Mouse (Mus musculus): ENCODE data around the gene Lamb3. TPM values are rescaled to one million over a fixed set of nuclear protein-coding genes. Genes with fewer than 3 reads are reported as not detected.

Lamb3 gene
- polyA plus RNA-seq, 1 experiment from 2014 or later: 6.7 TPM

DNA sequence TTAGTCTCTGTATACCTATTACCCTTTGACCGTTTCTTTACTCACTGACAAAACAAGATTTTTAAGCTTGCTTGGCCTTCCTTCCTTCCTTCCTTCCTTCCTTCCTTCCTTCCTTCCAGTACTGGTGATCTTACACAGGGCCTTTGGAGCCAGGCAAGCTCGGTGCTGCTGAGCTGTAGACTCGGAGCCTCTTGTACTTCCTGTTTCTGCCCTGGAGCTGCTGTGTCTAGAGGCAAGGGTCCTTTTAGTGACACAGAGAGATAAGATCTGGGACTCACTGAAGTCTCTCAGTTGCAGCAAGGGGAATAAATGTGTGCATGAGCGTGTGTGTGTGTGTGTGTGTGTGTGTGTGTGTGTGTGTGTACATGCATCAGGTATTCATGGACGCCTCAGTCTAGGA, 23.4 kb downstream of the Lamb3 start:
- Histone ChIP-seq H3K27ac (no peak overlapping the region), H3K27me3 (no peaks in the 10 kb centered on the region), H3K36me3 (no peaks in the 10 kb centered on the region), H3K9ac (no peak overlapping the region), H3K9me3 (no peaks in the 10 kb centered on the region), H3K4me2 (no peak overlapping the region), H3K4me1 (peaks cover 15% of the 10 kb centered on the region), H3K4me3 (no peak overlapping the region)
- WGBS: 50% methylated on average over 5 of the region's 5 CpGs
- no peak for ATAC-seq (ENCODE audit: insufficient number of reproducible peaks, insufficient read depth, low FRiP score, low TSS enrichment, low read depth)

DNA sequence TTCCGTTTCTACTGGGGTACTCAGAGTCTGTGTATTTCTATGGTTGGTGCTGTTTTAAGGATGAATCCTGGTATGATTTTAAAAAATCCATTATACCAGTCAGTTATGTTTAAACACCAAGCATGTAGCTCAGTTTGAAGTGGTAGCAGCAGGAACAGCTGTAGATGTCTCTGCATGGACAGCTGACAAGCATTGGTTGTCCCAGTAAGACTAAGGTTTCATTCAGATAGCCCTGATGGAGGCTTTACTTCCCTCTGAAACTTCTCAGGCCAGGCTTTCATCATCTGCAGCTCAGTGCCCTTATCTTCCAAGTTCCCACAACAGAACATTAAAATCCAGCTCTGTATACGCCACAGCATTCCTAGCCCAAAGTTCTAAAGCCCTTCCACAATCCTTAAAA, 25.2 kb downstream of the Lamb3 start:
- Histone ChIP-seq H3K4me3 (no peak overlapping the region), H3K9me3 (no peaks in the 10 kb centered on the region), H3K9ac (no peak overlapping the region), H3K27ac (no peak overlapping the region), H3K27me3 (no peaks in the 10 kb centered on the region), H3K4me2 (no peak overlapping the region), H3K4me1 (no peaks in the 10 kb centered on the region), H3K36me3 (no peaks in the 10 kb centered on the region)
- no peak for ATAC-seq (ENCODE audit: insufficient number of reproducible peaks, insufficient read depth, low FRiP score, low TSS enrichment, low read depth)
- 65% methylated on average over 2 of the region's 2 CpGs for WGBS

DNA sequence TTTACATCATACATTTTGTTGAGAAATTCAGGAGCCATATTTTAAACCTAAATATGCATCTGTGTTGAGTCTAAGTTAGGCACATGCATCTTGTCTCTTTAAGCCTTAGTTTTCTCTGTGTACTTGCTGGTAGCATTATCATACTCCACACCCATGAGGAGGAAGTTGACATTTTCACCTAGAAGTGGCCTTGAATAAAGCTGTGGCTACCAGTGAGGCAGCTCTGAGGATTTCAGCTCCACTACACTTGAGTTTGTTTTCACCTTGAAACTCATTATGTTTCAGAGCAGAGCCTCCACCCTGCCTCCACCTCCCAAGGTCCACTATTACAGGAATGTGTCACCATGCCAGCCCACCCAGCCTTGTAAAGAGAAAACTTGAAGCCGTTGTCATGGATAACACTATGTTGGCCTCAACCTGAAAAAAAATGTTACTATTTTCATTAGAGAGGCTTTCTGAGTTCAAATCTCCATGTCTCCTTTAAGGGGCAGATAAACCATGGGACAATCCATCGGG, 26.7 kb downstream of the Lamb3 start:
- no peaks in the 10 kb centered on the region for H3K4me1 ChIP-seq
- no peaks in the 10 kb centered on the region for H3K27me3 ChIP-seq
- no peak overlapping the region for H3K27ac ChIP-seq
- H3K4me2 ChIP-seq: no peak overlapping the region
- no peak for ATAC-seq (ENCODE audit: insufficient number of reproducible peaks, insufficient read depth, low FRiP score, low TSS enrichment, low read depth)
- no peaks in the 10 kb centered on the region for H3K9me3 ChIP-seq
- no peaks in the 10 kb centered on the region for H3K36me3 ChIP-seq
- no peak overlapping the region for H3K4me3 ChIP-seq
- no peak overlapping the region for H3K9ac ChIP-seq
- WGBS: 90% methylated on average over 2 of the region's 2 CpGs

DNA sequence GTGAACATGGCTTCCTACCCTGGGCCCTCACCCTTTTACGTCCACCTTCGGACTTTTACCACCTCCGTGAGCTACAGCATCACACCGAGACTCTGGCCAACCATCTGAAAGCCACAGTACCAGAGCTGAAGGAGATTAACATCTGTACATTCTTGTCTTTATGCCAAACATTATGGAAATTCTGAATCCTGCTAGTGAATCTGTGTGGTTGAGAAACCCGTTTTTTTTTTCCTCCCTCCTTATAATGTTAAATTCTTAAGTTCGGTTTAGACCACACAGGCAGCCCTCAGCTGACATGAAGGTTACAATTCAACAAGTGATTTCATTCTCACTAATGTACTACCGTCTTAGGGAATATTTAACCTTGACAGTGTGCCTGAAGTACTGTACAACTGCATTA, 27.4 kb downstream of the Lamb3 start:
- Histone ChIP-seq H3K4me2 (no peak overlapping the region), H3K27me3 (no peaks in the 10 kb centered on the region), H3K4me3 (no peak overlapping the region), H3K9me3 (no peaks in the 10 kb centered on the region), H3K4me1 (no peaks in the 10 kb centered on the region), H3K36me3 (no peaks in the 10 kb centered on the region), H3K9ac (no peak overlapping the region), H3K27ac (no peak overlapping the region)
- no peak for ATAC-seq (ENCODE audit: insufficient number of reproducible peaks, insufficient read depth, low FRiP score, low TSS enrichment, low read depth)
- WGBS: 61% methylated on average over 7 of the region's 7 CpGs

DNA sequence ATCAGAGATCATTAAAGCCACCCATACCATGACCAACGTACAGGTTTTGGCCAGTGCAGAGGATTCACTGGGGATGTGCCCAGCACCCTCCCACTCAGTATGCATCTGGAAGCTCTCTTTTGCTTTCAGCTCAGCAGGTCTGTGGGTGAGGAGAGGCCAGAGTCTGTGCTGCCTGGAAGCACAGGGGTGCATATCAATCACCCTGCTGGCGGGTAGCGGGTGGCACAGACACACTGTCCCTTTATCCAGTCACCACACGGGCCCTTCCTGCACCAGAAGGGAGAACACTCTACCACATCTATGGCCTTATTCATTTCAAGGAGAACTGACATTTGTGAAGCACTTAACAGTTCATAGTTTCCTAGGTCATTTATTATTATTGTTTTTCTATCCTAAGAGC, 30.9 kb downstream of the Lamb3 start:
- H3K9ac ChIP-seq: no peak overlapping the region
- no peak overlapping the region for H3K27ac ChIP-seq
- H3K4me2 ChIP-seq: no peak overlapping the region
- H3K36me3 ChIP-seq: no peaks in the 10 kb centered on the region
- H3K4me3 ChIP-seq: no peak overlapping the region
- no peaks in the 10 kb centered on the region for H3K27me3 ChIP-seq
- H3K9me3 ChIP-seq: no peaks in the 10 kb centered on the region
- H3K4me1 ChIP-seq: 0 out of 2 replicates have a peak, but pooled peaks cover 6% of the 10 kb centered on the region
- WGBS: 61% methylated on average over 4 of the region's 4 CpGs
- no peak for ATAC-seq (ENCODE audit: insufficient number of reproducible peaks, insufficient read depth, low FRiP score, low TSS enrichment, low read depth)

DNA sequence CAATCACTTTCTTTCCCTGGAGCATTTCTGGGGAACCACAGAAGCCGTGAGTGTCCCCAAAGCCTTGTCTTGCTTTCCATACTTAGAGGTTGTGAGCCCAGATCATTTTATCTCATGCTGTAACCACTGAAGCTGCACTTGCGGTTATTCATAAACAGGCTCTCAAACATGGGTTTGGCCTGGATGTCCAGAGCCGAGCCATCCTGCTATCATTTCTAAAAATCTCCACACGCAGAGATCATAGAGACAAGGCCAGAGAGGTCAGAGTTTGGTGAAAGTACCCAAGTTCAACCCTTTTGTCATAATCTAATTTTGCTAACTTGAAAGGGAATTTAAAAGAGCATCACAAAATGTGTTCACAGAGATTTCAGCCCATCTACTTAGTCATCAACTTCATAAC, 33.9 kb downstream of the Lamb3 start:
- no peak overlapping the region for H3K9ac ChIP-seq
- WGBS: 80% methylated on average over 4 of the region's 4 CpGs
- no peak overlapping the region for H3K4me3 ChIP-seq
- H3K4me2 ChIP-seq: no peak overlapping the region
- no peak overlapping the region for H3K27ac ChIP-seq
- no peaks in the 10 kb centered on the region for H3K9me3 ChIP-seq
- no peaks in the 10 kb centered on the region for H3K27me3 ChIP-seq
- no peaks in the 10 kb centered on the region for H3K36me3 ChIP-seq
- 0 out of 2 replicates have a peak, but pooled peaks cover 6% of the 10 kb centered on the region for H3K4me1 ChIP-seq
- ATAC-seq (ENCODE audit: insufficient number of reproducible peaks, insufficient read depth, low FRiP score, low TSS enrichment, low read depth): no peak

DNA sequence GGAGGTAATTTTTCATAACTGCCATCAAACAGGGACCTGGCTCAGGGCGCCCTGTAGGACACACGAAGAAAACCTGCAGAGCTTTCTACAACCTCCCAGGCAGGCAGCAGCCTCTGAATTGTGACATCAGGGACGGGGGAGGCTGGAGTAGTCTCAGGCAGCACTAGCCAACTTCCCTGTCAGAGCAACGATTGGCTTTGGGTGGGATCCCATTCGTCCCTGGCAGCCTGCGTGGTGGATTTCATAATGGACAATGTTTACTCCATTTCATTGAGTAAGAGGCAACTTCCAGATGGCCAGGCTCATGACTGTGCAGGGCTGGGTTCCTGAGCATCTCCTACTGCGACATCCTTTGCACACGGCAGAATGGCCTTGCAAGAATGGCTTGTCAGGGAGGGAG, 34.7 kb downstream of the Lamb3 start:
- H3K27me3 ChIP-seq: no peaks in the 10 kb centered on the region
- H3K36me3 ChIP-seq: no peaks in the 10 kb centered on the region
- H3K4me2 ChIP-seq: no peak overlapping the region
- H3K27ac ChIP-seq: no peak overlapping the region
- 0 out of 2 replicates have a peak, but pooled peaks cover 6% of the 10 kb centered on the region for H3K4me1 ChIP-seq
- 73% methylated on average over 8 of the region's 8 CpGs for WGBS
- no peak overlapping the region for H3K9ac ChIP-seq
- no peaks in the 10 kb centered on the region for H3K9me3 ChIP-seq
- no peak for ATAC-seq (ENCODE audit: insufficient number of reproducible peaks, insufficient read depth, low FRiP score, low TSS enrichment, low read depth)
- H3K4me3 ChIP-seq: no peak overlapping the region

DNA sequence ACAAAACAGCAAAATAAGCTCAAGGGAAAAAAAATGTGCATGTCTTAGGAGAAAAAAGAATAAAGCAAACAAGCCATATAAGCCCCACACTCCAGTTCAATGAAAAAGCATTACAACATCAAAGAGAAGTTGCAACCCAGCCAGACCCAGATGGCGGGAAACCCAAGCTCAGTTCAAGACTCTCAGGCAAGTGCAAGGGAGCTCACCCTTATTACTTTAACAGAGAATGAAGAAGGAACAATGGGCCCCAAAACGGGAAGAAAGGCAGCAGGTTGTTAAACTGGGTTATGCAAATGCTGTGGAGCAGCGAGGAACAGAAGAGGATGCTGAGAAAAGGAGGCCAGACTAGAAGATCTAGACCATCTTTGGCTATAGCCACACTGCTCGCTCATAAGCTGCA, 35.4 kb downstream of the Lamb3 start:
- H3K27me3 ChIP-seq: no peaks in the 10 kb centered on the region
- no peak overlapping the region for H3K9ac ChIP-seq
- H3K27ac ChIP-seq: no peak overlapping the region
- no peaks in the 10 kb centered on the region for H3K9me3 ChIP-seq
- 59% methylated on average over 4 of the region's 4 CpGs for WGBS
- no peaks in the 10 kb centered on the region for H3K36me3 ChIP-seq
- no peak overlapping the region for H3K4me2 ChIP-seq
- H3K4me3 ChIP-seq: no peak overlapping the region
- no peak for ATAC-seq (ENCODE audit: insufficient number of reproducible peaks, insufficient read depth, low FRiP score, low TSS enrichment, low read depth)
- H3K4me1 ChIP-seq: 0 out of 2 replicates have a peak, but pooled peaks cover 6% of the 10 kb centered on the region

DNA sequence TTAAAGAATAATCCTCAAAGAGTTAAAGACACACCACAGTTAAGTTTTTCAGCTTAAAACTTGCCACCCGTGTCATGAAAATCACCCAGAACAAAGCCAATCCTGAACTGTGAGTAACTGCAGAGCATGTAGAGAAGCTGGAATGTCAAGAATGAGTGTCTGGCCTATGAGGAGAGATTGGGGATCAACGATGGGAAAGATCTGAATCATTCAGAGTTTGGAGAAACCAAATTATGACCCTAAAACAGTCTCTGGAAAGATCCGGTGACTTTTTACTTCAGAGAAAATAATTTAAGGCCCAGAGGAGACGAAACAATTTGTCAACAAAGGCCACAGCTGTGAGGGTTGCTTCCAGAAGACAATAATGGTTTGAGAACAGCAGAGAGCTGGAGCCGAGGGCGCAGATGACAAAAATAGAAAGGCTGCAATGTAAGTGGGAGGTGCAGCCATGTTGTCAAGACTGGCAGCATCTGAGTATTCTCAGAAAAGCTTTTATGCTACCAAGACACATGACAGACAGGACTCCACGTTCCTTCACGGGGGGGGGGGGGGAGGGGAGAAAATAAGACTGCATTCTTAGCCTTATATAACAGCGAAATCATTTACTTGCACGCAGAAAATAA, 36.2 kb downstream of the Lamb3 start:
- Histone ChIP-seq H3K36me3 (no peaks in the 10 kb centered on the region), H3K27ac (no peak overlapping the region), H3K4me1 (0 out of 2 replicates have a peak, but pooled peaks cover 6% of the 10 kb centered on the region), H3K9me3 (no peaks in the 10 kb centered on the region), H3K4me3 (no peak overlapping the region), H3K9ac (no peak overlapping the region), H3K27me3 (no peaks in the 10 kb centered on the region), H3K4me2 (no peak overlapping the region)
- 43% methylated on average over 10 of the region's 10 CpGs for WGBS
- no peak for ATAC-seq (ENCODE audit: insufficient number of reproducible peaks, insufficient read depth, low FRiP score, low TSS enrichment, low read depth)

DNA sequence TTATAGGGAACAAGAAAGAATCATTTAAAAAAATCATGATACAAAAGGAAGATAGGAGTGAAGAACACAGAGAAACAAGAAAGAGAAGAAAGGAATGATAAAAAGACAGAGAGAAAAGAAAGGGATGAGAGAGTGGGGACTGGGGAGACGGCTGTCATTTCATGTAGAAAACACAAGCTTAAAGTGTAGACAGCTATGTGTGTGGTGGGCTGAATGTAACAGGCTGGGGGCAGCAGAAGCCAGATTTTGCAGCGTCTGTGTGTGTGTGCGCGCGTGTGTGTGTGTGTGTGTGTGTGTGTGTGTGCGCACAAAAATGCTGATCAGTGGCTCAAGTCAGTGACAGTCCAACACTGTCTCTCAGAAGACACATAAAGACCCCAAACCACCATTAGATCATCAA, 36.7 kb downstream of the Lamb3 start:
- no peaks in the 10 kb centered on the region for H3K36me3 ChIP-seq
- no peak overlapping the region for H3K27ac ChIP-seq
- WGBS: 68% methylated on average over 6 of the region's 6 CpGs
- no peak overlapping the region for H3K9ac ChIP-seq
- H3K4me1 ChIP-seq: 0 out of 2 replicates have a peak, but pooled peaks cover 6% of the 10 kb centered on the region
- no peaks in the 10 kb centered on the region for H3K9me3 ChIP-seq
- no peak overlapping the region for H3K4me2 ChIP-seq
- ATAC-seq (ENCODE audit: insufficient number of reproducible peaks, insufficient read depth, low FRiP score, low TSS enrichment, low read depth): no peak
- no peak overlapping the region for H3K4me3 ChIP-seq
- H3K27me3 ChIP-seq: no peaks in the 10 kb centered on the region

DNA sequence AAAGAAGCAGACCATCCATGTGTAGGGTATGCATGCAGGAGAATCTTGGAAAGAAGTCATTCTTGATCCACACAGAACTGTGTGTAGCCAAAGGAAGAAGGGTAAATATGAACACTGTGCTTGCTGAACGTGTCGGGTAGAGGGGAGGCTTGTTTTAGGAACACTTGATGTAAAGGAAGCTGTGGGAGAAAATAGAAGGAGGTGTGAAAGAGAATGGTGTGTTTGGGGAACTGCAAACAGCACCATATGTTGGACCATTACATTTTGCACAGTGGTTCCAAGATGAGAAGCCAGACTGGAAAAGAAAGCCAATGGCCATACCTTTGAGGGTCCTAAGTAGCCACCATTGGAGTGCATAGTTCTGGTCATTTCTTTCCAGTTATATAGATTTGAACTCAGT, 42.5 kb downstream of the Lamb3 start:
- H3K9me3 ChIP-seq: no peaks in the 10 kb centered on the region
- H3K27me3 ChIP-seq: no peaks in the 10 kb centered on the region
- no peak overlapping the region for H3K27ac ChIP-seq
- no peak overlapping the region for H3K4me3 ChIP-seq
- ATAC-seq (ENCODE audit: insufficient number of reproducible peaks, insufficient read depth, low FRiP score, low TSS enrichment, low read depth): no peak
- no peaks in the 10 kb centered on the region for H3K36me3 ChIP-seq
- 81% methylated on average over 2 of the region's 2 CpGs for WGBS
- no peak overlapping the region for H3K4me2 ChIP-seq
- no peak overlapping the region for H3K9ac ChIP-seq
- no peaks in the 10 kb centered on the region for H3K4me1 ChIP-seq

DNA sequence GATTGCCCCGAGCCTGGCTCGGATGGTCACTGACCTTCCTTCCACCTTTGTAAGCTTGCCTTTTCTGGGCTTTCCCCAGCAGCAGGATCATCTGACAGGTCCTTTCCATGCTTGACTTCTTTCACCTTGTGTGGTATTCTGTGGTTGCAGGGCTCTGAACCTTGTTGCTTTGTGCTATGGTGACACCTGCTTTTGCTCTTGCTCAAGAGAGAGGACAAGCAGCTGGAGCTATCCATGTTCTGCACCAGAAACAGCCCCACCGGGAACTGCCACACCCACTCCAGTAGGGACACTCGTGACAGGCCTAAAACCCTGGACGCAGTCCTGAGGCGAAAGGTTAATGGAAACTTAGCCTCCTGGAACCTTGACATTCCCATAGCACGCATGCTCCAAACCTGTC, 43.9 kb downstream of the Lamb3 start:
- no peak for ATAC-seq (ENCODE audit: insufficient number of reproducible peaks, insufficient read depth, low FRiP score, low TSS enrichment, low read depth)
- Histone ChIP-seq H3K9me3 (no peaks in the 10 kb centered on the region), H3K4me1 (no peaks in the 10 kb centered on the region), H3K4me2 (no peak overlapping the region), H3K9ac (no peak overlapping the region), H3K27me3 (no peaks in the 10 kb centered on the region), H3K27ac (no peak overlapping the region), H3K4me3 (no peak overlapping the region), H3K36me3 (no peaks in the 10 kb centered on the region)
- 79% methylated on average over 7 of the region's 7 CpGs for WGBS

All from embryonic facial prominence, embryonic 13.5 days (tissue).